Mouse (Mus musculus): ENCODE results near the gene Pctp.

Pctp gene

GRCm38 (mm10) chr11:90007791-90008531 lies 5.3 kb upstream of the Pctp start:
- no peak for DNase-seq (ENCODE audit: extremely low spot score, low read depth, low spot score)

DNA sequence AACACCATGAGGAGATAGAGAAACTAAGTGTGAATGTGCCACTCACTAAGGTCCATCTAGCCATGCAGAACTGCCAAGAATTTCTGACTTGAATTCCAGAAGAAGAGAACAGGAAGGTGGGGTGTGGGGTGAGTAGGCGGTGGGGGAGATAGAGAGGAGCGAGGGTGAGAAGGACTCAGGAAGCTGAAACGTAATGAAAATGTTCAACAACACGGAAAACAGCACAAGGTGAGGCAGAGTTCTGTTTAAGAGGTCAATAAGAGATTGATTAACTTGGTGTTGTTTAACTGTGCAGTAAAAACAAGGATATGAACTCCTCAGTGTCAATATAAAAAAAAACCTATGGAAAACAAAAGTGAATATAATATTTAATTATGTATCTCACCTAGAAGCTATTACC lies 3.4 kb upstream of the Pctp start:
- DNase-seq (ENCODE audit: extremely low spot score, low read depth, low spot score) = no peak

DNA sequence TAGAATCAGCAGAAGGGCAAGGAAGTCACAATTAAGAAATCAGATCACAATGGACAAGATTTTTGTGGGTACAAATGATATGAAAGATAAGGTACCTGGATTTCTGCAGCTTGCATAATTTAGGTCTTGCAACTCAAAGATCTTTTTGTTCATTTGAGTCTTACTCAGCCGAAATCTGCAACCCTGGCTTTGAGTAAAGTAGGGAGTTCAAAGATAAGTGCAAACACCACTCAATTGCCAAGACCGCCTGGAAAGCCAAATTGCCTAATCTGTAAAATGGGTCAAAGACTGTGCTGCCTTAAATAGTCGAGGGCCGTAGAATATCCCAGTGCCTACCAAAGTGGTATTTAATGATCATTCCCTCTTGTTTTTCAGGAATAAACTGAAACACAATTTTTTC lies 692 bp upstream of the Pctp start:
- DNase-seq (ENCODE audit: extremely low spot score, low read depth, low spot score) = no peak

- no peak for DNase-seq (ENCODE audit: extremely low spot score, low read depth, low spot score)
Observed at GRCm38 (mm10) chr11:90002987-90003348, 274 bp upstream of the Pctp start.

- no peak for DNase-seq (ENCODE audit: extremely low spot score, low read depth, low spot score)
Observed at GRCm38 (mm10) chr11:90001396-90002230, 1.1 kb downstream of the Pctp start.

- no peak for DNase-seq (ENCODE audit: extremely low spot score, low read depth, low spot score)
Observed at GRCm38 (mm10) chr11:90000666-90001065, 2.0 kb downstream of the Pctp start.

DNA sequence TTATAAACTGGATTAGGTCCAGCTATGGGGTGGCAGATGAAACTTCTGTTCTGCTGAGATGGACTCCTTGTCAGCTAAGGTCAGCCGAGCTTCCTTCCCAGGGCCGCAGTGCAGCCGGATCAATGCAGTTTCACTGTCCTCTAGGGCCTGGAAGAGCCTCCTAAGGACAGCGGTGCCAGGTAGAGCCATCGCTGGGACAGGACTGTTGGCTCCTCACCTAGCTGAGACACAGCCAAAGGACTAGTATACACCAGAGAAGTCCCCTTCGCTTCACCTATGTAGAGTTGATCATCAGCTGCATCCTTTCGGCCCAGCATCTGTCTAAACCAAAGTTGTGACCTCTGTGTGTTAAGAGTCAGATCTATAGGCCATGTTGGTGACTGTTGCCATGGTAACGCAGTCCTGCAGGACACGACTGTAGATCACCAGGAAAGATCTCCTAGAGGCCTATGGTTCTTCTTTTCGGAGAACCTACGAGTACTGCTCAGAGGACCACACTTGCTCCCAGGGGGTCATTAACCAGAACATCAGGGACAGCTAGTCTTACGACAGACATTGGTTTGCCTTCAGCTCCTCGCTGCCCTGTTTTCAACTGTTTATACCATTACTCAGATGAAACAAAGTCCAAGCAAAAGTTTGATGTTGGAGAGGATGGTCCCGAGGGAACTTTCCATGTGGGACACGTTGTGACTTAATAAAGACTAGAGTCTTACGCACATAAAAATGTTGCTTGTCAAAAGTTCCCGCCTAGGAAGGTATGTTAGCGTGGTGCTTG lies 3.5 kb downstream of the Pctp start:
- DNase-seq (ENCODE audit: extremely low spot score, low read depth, low spot score) = no peak

- no peak for DNase-seq (ENCODE audit: extremely low spot score, low read depth, low spot score)
Observed at GRCm38 (mm10) chr11:89996856-89997255, 5.8 kb downstream of the Pctp start.

DNA sequence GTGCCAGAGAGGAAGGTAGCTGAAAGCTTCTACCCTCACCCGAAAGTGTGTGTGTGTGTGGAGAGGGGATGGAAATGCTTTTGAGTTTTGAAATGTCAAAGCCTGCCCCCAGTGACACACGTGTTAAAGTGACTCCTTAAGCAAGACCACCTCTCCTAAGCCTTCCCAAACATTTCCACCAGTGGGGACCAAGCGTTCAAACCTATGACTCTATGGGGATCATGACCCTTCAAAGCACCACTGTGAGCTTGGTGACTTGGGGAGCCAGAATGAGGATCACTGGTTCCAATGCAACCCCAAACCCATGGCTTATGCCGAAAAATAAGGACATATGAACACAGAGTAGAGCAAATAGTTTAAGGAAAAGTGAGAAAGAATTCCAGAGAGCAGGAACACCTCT lies 6.3 kb downstream of the Pctp start:
- no peak for DNase-seq (ENCODE audit: extremely low spot score, low read depth, low spot score)

GRCm38 (mm10) chr11:89995596-89995995 lies 7.1 kb downstream of the Pctp start:
- DNase-seq (ENCODE audit: extremely low spot score, low read depth, low spot score) = no peak

- DNase-seq (ENCODE audit: extremely low spot score, low read depth, low spot score) = no peak
Observed at GRCm38 (mm10) chr11:89994706-89995105, 8.0 kb downstream of the Pctp start.

DNA sequence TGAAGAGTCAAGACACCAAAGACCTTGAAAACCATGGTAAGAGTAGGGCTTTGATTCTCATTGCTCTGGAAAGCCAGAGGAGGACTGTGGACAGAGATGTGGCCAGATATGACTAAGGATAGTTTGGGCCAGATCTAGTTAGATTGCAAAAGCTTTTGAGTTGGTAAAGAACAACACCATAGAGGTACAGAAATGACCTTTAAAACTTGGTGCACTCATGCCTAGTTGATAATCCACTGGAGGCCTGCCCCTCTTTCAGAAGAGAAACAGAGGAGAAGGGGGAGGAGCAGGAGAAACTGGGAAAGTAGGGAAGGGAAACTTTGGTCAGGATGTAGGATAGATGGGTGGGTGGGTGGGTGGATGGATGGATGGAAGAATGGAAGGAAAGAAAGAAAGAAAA lies 11.0 kb downstream of the Pctp start:
- no peak for DNase-seq (ENCODE audit: extremely low spot score, low read depth, low spot score)

GRCm38 (mm10) chr11:89988936-89989589 lies 13.6 kb downstream of the Pctp start:
- DNase-seq (ENCODE audit: extremely low spot score, low read depth, low spot score) = peak; percentile 77

GRCm38 (mm10) chr11:89986516-89986915 lies 16.2 kb downstream of the Pctp start:
- no peak for DNase-seq (ENCODE audit: extremely low spot score, low read depth, low spot score)

DNA sequence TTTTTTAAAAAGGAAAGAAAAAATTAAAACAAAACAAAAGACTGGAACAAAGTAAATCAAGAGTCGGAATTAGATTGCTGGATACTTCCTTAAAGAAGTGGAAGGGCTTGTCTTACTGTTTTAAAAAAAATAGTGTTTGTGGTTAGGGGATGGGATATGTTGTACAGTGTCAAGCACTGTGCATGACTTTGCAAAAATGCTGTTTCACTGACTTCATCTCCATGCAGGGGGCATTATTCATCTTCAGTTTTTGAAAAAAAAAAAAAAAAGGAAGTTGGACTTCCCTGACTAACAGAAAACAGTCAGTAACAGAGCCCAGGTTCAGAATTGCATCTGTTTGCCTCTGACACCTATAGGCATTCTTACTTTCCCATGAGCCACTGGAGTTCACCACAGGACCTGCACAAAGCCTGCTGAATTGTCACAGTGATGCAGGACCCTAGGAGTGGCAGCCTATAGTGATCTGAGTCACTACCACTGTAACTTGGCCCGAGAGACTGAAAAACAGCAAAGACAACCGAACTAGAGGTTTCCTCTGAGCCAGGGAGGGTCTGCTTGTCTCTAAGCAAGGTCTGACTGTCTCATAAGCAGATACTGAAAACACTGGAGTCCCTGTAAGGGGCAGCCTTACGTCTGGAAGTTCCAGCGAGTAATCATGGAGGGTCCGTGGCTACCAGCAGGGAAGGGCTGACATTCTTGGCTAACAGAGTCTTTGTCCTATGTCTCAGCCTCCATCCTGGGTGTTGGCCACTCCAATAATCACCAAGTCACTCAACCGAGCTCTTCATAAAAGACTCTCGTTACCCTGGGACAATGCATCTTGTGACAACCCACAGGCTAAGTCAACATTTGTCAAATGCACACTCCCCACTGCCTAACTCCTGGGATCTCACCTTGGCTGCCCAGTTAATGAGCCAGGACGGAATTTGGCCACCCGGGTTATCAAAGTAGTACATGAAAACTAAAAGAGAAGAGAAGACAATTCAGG lies 17.2 kb downstream of the Pctp start:
- DNase-seq (ENCODE audit: extremely low spot score, low read depth, low spot score) = no peak

GRCm38 (mm10) chr11:89984436-89984835 lies 18.3 kb downstream of the Pctp start:
- no peak for DNase-seq (ENCODE audit: extremely low spot score, low read depth, low spot score)

DNA sequence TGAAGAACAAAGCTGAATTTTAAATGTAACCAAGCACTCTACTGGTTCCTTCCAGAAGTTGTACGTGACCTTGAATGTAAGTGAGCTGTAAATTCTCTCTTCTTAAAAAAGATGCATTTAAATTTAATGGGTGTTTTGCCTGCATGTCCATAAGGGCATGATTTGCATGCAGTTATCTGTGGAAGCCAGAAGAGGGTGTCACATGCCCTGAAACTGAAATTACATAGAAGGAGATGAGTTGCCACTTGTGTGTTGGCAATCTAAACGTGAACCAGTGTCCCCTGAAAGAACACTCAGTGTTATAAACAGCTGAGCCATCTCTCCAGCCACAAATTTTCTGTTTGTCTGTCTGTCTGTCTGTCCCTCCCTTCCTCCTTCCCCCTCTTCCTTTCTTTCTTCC lies 19.8 kb downstream of the Pctp start:
- DNase-seq (ENCODE audit: extremely low spot score, low read depth, low spot score) = no peak

- no peak for DNase-seq (ENCODE audit: extremely low spot score, low read depth, low spot score)
Observed at GRCm38 (mm10) chr11:89980106-89980505, 22.6 kb downstream of the Pctp start.

DNA sequence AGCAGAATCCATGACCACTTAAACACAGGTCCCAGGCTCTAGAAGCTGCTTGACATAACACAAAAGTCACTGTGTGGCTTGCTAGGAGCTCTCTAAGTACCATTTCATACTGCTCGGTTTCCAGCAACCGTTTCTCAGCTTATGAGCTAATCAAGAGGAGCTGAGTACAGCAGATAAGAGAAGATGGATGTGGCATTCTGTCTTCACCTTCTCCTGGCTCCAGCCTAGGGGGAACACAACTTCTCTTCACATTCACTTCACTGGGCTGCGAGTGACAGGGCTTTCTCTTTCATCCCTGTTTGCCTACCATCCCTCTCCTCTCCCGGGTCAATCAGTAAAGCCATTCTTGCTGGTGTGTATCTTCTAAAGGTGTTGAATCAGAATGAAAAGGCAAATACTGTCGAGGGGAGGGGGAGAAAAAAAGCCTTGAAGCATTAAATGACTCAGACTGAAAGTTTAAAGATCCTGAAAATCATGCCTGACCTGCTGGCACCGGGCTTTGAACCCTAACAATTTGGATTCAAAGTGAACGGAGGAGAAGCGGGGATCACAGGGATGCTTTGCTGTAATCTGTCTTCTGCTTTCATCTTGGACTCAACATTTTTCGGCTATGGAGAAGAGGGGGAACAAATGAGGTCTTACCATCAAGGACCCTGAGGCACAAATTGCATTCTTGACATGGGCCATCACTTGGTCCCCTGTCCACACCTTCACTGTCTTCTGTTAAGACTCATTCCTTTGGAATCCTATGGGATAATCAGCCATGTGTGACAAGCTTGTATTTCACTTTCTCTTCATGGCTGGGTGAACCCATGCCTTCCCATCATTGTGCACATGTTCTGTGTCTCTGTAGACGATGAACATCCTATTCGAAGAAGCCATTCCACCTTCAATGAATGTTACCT lies 23.5 kb downstream of the Pctp start:
- DNase-seq (ENCODE audit: extremely low spot score, low read depth, low spot score) = no peak

Data from hindlimb bud, embryonic 11.5 days (tissue).